Mouse (Mus musculus) brown adipose tissue, adult 24 weeks (tissue): Measurements from ENCODE around the gene Map3k5. TPM values are rescaled to one million over a fixed set of nuclear protein-coding genes. Genes with fewer than 3 reads are reported as not detected.

Source experiments
- H3K27ac ChIP-seq: fragments of 200-500 bp; replicated peaks from 2 replicates; pipeline ENCODE4 v1.5.1; 2012; ENCODE audit warnings: low read depth, mild to moderate bottlenecking, low read length
- H3K4me1 ChIP-seq: fragments of 200-500 bp; 2 replicates; pipeline ENCODE4 v1.6.1; 2012; ENCODE audit warnings: low read length, mixed read lengths; ENCODE audit not compliant: control insufficient read depth, insufficient read depth, insufficient read length
- H3K4me3 ChIP-seq: fragments of 200-500 bp; 2 replicates; pipeline ENCODE4 v1.5.1; 2012; ENCODE audit warnings: low read depth, mild to moderate bottlenecking, low read length, moderate library complexity; ENCODE audit not compliant: insufficient read depth
- polyA plus RNA-seq: library from polyadenylated mRNA; stranded (reverse); fragments of >200 nt; gene quantifications from 2 replicates; pipeline ENCODE4 v1.2.4, GENCODE M21; 2012; ENCODE audit not compliant: missing spikeins, insufficient read depth, insufficient read length

Map3k5 gene
- polyA plus RNA-seq, result 10.9 and 13.1 TPM in 2 replicates

DNA sequence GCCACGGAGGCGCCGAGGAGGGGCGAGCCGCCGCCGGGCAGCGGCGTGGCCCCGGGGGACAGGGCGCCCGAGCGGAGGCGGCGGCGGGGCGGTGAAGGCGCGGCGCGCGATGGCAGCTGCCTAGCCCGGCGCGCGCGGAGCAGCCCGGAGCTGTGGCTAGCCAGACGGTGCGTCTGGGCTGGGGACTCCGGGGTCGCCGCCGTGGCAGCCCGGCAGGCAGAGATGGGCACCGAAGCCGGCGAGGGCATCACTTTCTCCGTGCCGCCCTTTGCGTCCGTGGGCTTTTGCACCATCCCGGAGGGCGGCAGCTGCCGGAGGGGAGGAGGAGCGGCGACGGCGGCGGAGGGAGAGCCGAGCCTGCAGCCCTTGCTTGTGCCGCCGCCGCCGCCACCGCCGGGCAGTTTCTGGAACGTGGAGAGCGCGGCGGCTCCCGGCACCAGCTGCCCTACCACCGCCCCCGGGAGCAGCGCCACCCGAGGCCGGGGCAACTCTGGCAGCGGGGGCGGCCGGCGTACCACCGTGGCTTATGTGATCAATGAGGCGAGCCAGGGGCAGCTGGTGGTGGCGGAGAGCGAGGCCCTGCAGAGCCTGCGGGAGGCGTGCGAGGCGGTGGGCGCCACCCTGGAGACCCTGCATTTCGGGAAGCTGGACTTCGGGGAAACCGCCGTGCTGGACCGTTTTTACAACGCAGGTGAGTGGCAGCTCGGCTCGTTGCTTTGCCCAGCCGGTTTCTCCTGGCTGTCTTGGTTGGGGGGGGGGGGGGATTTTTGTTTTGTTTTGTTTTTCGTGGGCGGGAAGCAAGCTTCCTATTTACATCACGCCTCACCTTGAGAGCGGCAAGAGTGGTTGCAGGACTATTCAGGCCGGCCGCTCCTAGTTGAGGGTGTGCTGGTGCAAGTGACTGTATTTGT lies at the start of gene Map3k5:
Map3k5 (plus strand) TSS at position 89 of the 911 bp plus-strand sequence.
- Histone ChIP-seq H3K4me3 (peak within 1 kb of the TSS; percentile 94), H3K4me1 (peaks cover 22% of the 10 kb centered on the region), H3K27ac (peak within 1 kb of the TSS; percentile 73)

DNA sequence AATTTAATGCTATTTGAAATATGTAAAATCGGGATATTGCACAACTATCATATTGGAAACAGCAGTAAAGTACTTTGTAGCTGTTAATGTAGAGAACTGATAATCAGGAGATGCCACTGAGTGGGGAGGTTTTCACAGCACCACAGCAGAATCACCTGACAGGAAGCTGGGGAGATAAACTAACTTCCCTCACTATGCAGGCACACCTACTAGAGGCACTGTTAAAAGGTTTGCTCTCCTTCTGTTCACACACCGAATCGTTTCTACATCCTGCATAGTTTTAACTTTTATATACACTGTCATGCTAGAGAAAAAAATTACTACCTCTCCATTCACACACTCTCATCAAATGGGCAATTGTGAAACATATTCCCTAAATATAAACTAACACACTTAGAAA lies 48.0 kb upstream of the Map3k5 start:
- no peaks in the 10 kb centered on the region for H3K4me1 ChIP-seq
- no peak overlapping the region for H3K4me3 ChIP-seq
- no peak overlapping the region for H3K27ac ChIP-seq

DNA sequence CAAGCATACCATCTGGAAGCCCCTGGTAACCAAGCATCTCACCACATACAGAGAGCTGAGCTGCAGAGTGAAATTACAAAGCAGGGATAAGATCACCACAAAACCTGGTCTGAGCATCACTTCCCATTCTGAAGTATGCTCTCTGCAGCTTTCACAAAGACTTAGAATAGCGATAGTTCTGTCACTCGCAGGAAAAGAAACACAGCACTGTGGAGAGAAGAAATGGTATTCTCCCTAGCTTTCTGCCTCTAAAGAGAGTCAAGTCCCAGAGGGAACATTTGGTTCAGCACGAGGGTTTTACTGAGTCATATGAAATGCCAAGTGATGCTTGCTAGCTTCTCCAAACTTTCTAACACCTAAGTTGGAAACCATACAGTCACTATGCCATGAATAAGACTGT lies 44.4 kb upstream of the Map3k5 start:
- H3K4me3 ChIP-seq, result no peak overlapping the region
- no peak overlapping the region for H3K27ac ChIP-seq
- H3K4me1 ChIP-seq, result no peaks in the 10 kb centered on the region

DNA sequence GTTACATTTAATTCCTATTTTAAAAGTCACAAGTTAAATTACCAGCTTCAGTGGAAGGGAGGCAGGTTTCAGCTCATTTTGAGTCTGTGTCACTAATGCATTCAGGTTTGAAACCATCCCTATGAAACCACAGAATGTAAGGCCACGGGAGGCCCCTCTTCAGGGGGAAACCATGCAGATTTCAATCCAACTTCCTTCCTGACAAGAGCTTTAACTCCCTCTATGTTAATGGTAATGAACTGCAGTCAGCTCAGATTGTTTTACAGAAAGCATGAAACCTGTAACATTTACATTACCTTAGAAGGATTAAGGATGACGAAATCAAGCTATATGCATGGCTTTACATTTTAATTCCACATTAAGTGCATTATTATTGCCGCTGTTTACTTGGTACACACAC lies 42.6 kb upstream of the Map3k5 start:
- Histone ChIP-seq H3K27ac (no peak overlapping the region), H3K4me3 (no peak overlapping the region), H3K4me1 (no peaks in the 10 kb centered on the region)

DNA sequence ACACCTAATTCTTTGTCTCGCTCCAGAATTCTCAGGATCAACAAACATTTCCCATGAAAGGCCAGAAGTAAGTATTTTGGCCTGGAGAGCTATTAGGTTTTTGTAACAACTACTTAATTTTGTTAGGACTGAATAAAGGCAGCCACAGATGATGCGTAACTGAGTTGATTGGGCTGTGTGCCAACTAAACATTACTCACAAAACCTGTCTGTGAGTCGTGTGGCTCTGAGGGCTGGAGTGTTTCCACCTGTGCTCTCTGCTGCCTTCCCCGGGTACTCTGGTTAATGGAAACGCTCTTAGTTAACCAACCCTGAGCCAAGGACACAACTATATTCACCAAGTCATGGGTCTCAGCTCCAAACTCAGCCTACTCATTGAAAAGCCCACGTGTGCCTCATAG lies 41.1 kb upstream of the Map3k5 start:
- Histone ChIP-seq H3K4me3 (no peak overlapping the region), H3K27ac (no peak overlapping the region), H3K4me1 (no peaks in the 10 kb centered on the region)

DNA sequence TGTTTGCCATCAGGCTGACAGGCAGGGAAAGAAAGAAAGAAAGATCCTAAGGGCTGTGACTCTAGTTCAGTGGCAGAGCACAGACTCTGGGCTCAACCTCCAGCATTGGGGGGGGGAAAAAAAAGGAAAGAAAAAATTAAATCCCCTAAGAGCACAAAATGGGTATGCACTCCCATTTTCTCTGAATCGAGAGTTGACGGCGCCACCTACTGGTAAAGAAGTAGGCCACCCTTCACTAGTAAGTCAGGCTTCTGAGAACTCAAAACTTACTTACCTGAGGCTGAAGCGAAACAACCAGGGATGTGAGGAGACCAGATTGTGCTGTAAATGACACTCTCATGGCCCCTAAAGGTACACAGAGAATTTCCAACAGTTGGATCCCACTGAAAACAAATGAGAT lies 40.3 kb upstream of the Map3k5 start:
- Histone ChIP-seq H3K4me1 (no peaks in the 10 kb centered on the region), H3K27ac (no peak overlapping the region), H3K4me3 (no peak overlapping the region)

DNA sequence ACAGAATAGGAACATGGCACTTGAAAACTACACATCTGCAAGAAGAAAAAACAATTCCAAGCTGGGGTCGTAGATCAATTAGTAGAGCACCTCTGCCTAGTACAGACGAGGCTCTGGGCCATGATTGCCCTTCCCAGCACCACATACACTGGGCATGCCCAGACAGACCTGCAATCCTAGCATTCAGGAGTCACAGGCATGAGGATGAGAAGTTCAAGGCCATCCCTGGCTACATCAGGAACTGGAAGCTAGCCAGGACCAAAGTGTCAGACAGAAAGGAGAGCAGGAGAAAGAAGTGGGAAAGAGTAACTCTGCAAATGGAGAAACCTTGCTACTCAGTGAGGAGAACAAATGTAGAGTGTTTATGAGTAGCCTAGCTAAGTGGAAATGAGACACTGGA lies 34.1 kb upstream of the Map3k5 start:
- no peaks in the 10 kb centered on the region for H3K4me1 ChIP-seq
- no peak overlapping the region for H3K27ac ChIP-seq
- no peak overlapping the region for H3K4me3 ChIP-seq

DNA sequence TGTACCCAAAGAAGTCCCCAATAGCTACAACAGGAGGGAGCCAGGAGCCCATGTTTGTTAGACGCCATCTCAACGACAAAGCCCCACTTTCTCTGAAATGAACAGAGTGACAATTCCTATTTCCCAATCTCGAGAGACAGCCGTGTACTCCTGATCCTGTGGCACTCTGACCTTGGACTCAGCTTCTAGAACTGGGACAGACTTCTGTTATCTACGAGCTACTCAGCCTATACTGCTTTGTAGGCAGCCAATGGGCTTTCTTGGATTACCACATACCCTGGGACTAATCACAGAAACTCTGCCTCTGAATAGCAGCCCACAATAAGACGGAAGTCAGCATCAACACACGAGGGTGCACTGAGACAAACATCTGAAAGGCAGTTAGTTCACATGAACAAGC lies 32.3 kb upstream of the Map3k5 start:
- Histone ChIP-seq H3K27ac (no peak overlapping the region), H3K4me1 (no peaks in the 10 kb centered on the region), H3K4me3 (no peak overlapping the region)

DNA sequence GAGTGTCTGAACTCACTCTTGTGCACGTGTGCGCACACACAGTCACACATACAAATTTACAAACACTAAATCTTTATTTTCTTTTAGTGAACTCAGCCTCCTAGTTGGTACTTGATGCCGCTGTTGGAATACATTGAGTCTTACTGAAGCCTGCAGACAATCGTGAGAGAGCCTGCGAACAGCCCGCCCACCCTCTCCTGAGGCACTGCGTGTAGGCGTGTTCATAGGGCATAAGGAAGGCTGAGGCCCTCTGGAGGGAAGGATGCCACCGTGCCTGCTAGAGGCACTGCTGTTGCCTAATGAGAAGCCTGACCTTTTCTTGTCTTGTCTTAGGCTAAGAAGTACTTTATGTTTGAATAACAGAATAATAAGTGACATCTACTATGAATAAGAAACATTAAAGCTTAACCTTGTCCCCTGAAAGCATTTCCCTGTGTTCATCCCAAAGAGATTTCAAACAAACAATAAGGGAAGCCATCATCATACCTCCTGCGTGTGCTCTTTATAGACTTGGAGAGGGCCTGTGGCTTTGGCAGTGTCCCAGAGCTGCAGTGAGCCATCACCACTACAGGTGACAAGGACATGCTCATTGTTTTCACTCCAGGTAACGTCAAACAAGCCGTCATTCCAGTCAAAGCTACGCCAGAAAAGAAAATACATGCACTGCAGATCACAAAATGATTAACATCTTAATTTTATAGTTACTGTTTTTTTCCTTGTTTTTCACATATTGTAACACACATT lies 30.0 kb upstream of the Map3k5 start:
- H3K4me1 ChIP-seq, result no peaks in the 10 kb centered on the region
- no peak overlapping the region for H3K27ac ChIP-seq
- H3K4me3 ChIP-seq, result no peak overlapping the region

DNA sequence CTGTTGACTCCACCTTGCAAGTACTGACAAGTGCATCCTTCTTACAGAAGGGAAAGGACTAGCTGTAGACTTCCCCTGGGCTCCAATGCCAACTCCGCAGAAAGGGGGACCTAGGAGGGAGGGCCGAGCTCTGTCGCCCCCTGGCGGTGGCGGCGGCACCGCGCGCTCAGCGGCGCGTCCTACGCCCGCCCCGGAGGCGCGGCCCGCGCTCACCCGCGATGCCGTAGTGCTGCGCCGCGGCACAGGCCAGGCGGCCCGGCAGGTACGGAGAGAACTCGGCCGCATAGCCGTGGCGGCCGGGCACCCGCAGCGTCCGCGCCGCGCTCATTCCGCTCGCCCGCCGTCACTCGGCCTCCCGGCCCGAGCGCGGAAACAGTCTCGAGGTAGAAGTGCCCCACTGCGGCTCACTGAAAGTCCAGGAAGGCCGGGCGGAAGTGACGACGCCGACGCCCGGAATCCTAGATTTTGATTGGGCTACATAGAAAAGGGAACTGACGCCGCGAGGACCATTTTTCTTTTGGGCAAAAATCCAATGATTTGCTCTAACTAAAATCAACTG lies 26.9 kb upstream of the Map3k5 start, which contains the start of gene Pex7:
Pex7 (minus strand) TSS at position 444 of the 559 bp plus-strand sequence.
- Histone ChIP-seq H3K4me3 (peak within 1 kb of the TSS; percentile 84), H3K27ac (peak within 1 kb of the TSS; percentile 91), H3K4me1 (no peaks in the 10 kb centered on the region)

DNA sequence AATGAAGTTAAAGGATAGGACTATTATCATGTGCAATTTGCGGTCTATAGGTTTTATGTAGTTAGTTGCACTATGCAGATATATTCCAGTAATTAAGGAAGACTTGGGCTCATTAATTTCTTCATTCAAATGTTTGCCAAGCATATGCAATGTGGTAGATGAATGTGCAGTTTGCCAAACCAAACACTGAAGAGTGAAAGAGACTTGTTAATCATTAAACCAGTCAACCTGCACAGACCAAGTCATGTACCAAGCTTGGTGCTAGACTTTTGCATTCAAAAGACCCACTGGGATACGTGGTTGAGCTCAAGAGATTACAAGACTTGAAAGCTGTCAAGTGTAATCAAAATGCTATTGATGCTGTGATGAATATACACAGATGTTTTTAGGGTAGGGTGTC lies 26.2 kb upstream of the Map3k5 start:
- Histone ChIP-seq H3K4me3 (no peak overlapping the region), H3K4me1 (no peaks in the 10 kb centered on the region), H3K27ac (no peak overlapping the region)

DNA sequence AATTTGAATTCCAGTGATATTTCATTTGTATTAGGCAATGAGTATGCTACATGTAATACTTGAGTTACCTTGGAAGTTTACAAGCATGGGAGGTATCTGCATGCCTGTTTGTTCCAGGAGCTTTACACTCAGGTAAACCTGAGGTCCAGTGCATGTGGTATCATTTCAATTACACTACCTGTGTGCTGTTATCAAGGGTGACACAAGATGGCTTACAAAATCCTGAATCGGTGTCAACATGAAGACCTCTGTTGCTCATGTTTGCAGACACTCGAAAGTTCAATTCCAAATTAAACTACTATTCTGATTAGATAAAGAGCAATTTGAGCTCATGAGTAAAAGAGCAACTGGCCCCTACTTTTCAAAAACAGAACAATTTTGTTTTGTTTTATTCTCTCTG lies 23.8 kb upstream of the Map3k5 start:
- Histone ChIP-seq H3K4me1 (no peaks in the 10 kb centered on the region), H3K4me3 (no peak overlapping the region)

DNA sequence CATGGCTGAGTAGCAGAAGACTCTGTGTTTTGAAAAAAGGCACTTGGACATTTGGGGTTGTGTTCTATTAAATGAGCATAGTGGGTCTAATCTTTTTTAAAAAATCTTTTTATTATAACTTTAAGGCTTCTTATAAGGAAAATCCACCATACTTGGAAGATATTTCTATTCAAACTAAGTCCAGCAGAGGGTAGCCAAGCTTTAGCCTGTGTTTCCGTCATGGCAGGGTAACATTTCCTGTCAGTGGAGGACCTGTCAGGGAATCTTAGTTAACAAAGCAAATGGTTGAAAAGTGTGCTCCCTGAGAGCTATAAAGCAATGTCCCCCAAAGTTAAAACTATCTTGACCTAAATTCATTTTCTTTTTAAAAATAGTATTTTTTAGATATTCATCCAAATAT lies 22.7 kb upstream of the Map3k5 start:
- Histone ChIP-seq H3K4me1 (no peaks in the 10 kb centered on the region), H3K4me3 (no peak overlapping the region), H3K27ac (no peak overlapping the region)

More for the DNA sequence above, 23.8 kb upstream of the Map3k5 start:
- no peak overlapping the region for H3K27ac ChIP-seq

DNA sequence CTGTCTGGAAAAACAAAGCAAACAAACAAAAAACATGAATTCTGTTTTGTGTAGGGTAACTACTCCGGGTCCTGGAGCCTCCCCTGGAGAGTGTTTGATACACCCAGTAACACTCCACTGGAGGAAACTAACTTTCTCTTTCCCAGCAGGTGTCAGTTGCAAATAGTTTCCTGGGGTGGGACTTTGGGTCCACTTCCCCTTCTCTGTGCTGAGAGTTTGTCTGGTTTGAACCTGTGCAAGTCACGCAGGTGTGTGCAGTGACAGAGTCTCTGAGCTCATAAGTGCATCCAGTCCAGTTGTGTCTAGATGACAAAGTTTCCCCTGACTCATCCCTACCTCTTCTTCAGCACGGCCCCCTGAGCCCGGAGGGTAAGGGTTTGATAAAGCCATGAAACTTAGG lies 20.5 kb upstream of the Map3k5 start:
- no peak overlapping the region for H3K27ac ChIP-seq
- H3K4me3 ChIP-seq, result no peak overlapping the region
- H3K4me1 ChIP-seq, result no peaks in the 10 kb centered on the region

DNA sequence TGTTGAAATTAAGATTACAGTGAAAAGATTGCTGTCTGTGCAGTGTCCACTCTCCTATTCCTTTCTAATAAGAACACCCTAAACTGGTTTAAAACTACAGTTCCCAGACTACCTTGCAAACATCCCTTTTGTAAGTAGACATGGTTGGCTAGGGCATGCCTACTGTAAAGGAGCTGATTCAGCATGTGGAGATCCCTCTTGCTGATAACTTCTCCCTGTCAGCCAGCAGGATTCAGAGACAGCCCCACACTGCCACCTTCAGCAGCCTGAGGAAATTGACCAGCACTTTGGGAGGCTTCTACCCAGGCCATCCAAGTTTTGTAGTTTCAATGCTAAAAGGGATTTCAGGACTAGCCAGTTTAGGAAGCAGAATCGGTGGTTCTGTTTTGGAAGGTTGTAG lies 19.0 kb upstream of the Map3k5 start:
- Histone ChIP-seq H3K27ac (no peak overlapping the region), H3K4me3 (no peak overlapping the region), H3K4me1 (no peaks in the 10 kb centered on the region)
